Mouse (Mus musculus) forebrain, embryonic 16.5 days (tissue): ENCODE data around the gene Suds3. TPM values are rescaled to one million over a fixed set of nuclear protein-coding genes. Genes with fewer than 3 reads are reported as not detected.

Source experiments
- ATAC-seq: fragments of 200-750 bp; cut with Nextera tagmentation; 2 replicates; pipeline ENCODE4 v1.8.0; 2017; ENCODE audit warnings: mild to moderate bottlenecking, moderate library complexity
- H3K27ac ChIP-seq: fragments of 300-500 bp; sonication (generic); 2 replicates; pipeline ENCODE4 v1.5.1; 2014; ENCODE audit warnings: low read length, control low read depth
- H3K27me3 ChIP-seq: fragments of 300-500 bp; sonication (generic); replicated peaks from 2 replicates; pipeline ENCODE4 v1.6.1; 2014; ENCODE audit warnings: low read length; ENCODE audit not compliant: control insufficient read depth, insufficient read depth
- H3K36me3 ChIP-seq: fragments of 300-500 bp; sonication (generic); 2 replicates; pipeline ENCODE4 v1.6.1; 2014; ENCODE audit not compliant: control insufficient read depth, insufficient read depth
- H3K4me1 ChIP-seq: fragments of 300-500 bp; sonication (generic); replicated peaks from 2 replicates; pipeline ENCODE4 v1.6.1; 2014; ENCODE audit warnings: low read length; ENCODE audit not compliant: control insufficient read depth, insufficient read depth
- H3K4me2 ChIP-seq: fragments of 300-500 bp; sonication (generic); 2 replicates; pipeline ENCODE4 v1.6.1; 2014; ENCODE audit warnings: mild to moderate bottlenecking, low read length, control low read depth
- H3K4me3 ChIP-seq: fragments of 300-500 bp; sonication (generic); replicated peaks from 2 replicates; pipeline ENCODE4 v1.5.1; 2014; ENCODE audit warnings: mild to moderate bottlenecking, low read length, control low read depth
- H3K9ac ChIP-seq: fragments of 300-500 bp; sonication (generic); replicated peaks from 2 replicates; pipeline ENCODE4 v1.6.1; 2014; ENCODE audit warnings: low read depth, low read length, control low read depth
- H3K9me3 ChIP-seq: fragments of 300-500 bp; sonication (generic); 2 replicates; pipeline ENCODE4 v1.6.1; 2016; ENCODE audit warnings: low read length; ENCODE audit not compliant: control insufficient read depth
- WGBS: fragments of 180-500 bp; shearing (Covaris S2); extraction: QIAGEN DNeasy Blood & Tissue Kit; methylation state at CpG from one replicate; pipeline ENCODE4 v1.1.7; 2014; 5-methylcytosine and 5-hydroxymethylcytosine counted together
- polyA plus RNA-seq: library from polyadenylated mRNA; unstranded; fragments of >200 nt; fragmentation: Nextera tagmentation; extraction: Ambion mirVana; gene quantifications from 2 replicates; pipeline ENCODE4 v1.2.1, GENCODE M21; 2015

The Suds3 gene
- polyA plus RNA-seq, 1 experiment from 2014 or later = 83.0 TPM

- no peak for ATAC-seq
- no peak overlapping the region for H3K4me2 ChIP-seq
- no peak overlapping the region for H3K9ac ChIP-seq
- no peaks in the 10 kb centered on the region for H3K9me3 ChIP-seq
- no peak overlapping the region for H3K4me3 ChIP-seq
- no peak overlapping the region for H3K27ac ChIP-seq
- H3K4me1 ChIP-seq = no peaks in the 10 kb centered on the region
- H3K27me3 ChIP-seq = no peaks in the 10 kb centered on the region
- H3K36me3 ChIP-seq = no peaks in the 10 kb centered on the region
Observed at GRCm38 (mm10) chr5:117152944-117153343, 37.0 kb upstream of the Suds3 start.

GRCm38 (mm10) chr5:117150068-117150467 is 34.2 kb upstream of the Suds3 start:
- whole genome bisulfite sequencing = 78% methylated on average over 5 of the region's 5 CpGs
- H3K9me3 ChIP-seq = no peaks in the 10 kb centered on the region
- ATAC-seq = no peak
- no peaks in the 10 kb centered on the region for H3K36me3 ChIP-seq
- H3K27ac ChIP-seq = no peak overlapping the region
- no peak overlapping the region for H3K4me3 ChIP-seq
- H3K4me2 ChIP-seq = no peak overlapping the region
- no peak overlapping the region for H3K9ac ChIP-seq
- H3K27me3 ChIP-seq = no peaks in the 10 kb centered on the region
- H3K4me1 ChIP-seq = no peaks in the 10 kb centered on the region

GRCm38 (mm10) chr5:117149054-117149942 is 33.4 kb upstream of the Suds3 start:
- Histone ChIP-seq H3K36me3 (no peaks in the 10 kb centered on the region), H3K27me3 (no peaks in the 10 kb centered on the region), H3K27ac (no peak overlapping the region), H3K4me3 (no peak overlapping the region), H3K9ac (no peak overlapping the region), H3K9me3 (no peaks in the 10 kb centered on the region), H3K4me1 (no peaks in the 10 kb centered on the region), H3K4me2 (no peak overlapping the region)
- WGBS = 85% methylated on average over 16 of the region's 16 CpGs
- no peak for ATAC-seq

- Histone ChIP-seq H3K4me1 (no peaks in the 10 kb centered on the region), H3K9me3 (no peaks in the 10 kb centered on the region), H3K27me3 (no peaks in the 10 kb centered on the region), H3K4me2 (no peak overlapping the region), H3K9ac (no peak overlapping the region), H3K27ac (no peak overlapping the region), H3K36me3 (no peaks in the 10 kb centered on the region), H3K4me3 (no peak overlapping the region)
- WGBS = 90% methylated on average over 16 of the region's 16 CpGs
- ATAC-seq = no peak
Observed at GRCm38 (mm10) chr5:117147187-117148095, 31.5 kb upstream of the Suds3 start.

GRCm38 (mm10) chr5:117146165-117146564 is 30.3 kb upstream of the Suds3 start:
- Histone ChIP-seq H3K9ac (no peak overlapping the region), H3K4me1 (no peaks in the 10 kb centered on the region), H3K27me3 (no peaks in the 10 kb centered on the region), H3K9me3 (no peaks in the 10 kb centered on the region), H3K4me3 (no peak overlapping the region), H3K36me3 (no peaks in the 10 kb centered on the region), H3K27ac (no peak overlapping the region), H3K4me2 (no peak overlapping the region)
- ATAC-seq = no peak

- Histone ChIP-seq H3K4me1 (no peaks in the 10 kb centered on the region), H3K36me3 (no peaks in the 10 kb centered on the region), H3K27me3 (no peaks in the 10 kb centered on the region), H3K27ac (no peak overlapping the region), H3K4me2 (no peak overlapping the region), H3K4me3 (no peak overlapping the region), H3K9me3 (no peaks in the 10 kb centered on the region), H3K9ac (no peak overlapping the region)
- no peak for ATAC-seq
- WGBS = 70% methylated on average over 9 of the region's 9 CpGs
Observed at GRCm38 (mm10) chr5:117143721-117144135, 27.8 kb upstream of the Suds3 start.

GRCm38 (mm10) chr5:117140374-117140773 is 24.5 kb upstream of the Suds3 start:
- Histone ChIP-seq H3K4me2 (no peak overlapping the region), H3K4me1 (peaks cover 3% of the 10 kb centered on the region; the same call in 1 of the 2 replicates), H3K36me3 (no peaks in the 10 kb centered on the region), H3K27me3 (no peaks in the 10 kb centered on the region), H3K27ac (no peak overlapping the region), H3K9me3 (no peaks in the 10 kb centered on the region), H3K9ac (no peak overlapping the region), H3K4me3 (no peak overlapping the region)
- 74% methylated on average over 7 of the region's 7 CpGs for WGBS
- no peak for ATAC-seq

- 76% methylated on average over 8 of the region's 8 CpGs for WGBS
- no peak overlapping the region for H3K27ac ChIP-seq
Observed at GRCm38 (mm10) chr5:117139822-117140221, 23.9 kb upstream of the Suds3 start.

GRCm38 (mm10) chr5:117138295-117138988 is 22.5 kb upstream of the Suds3 start:
- WGBS = 91% methylated on average over 11 of the region's 11 CpGs
- Histone ChIP-seq H3K27me3 (no peaks in the 10 kb centered on the region), H3K9me3 (no peaks in the 10 kb centered on the region), H3K4me1 (peaks cover 3% of the 10 kb centered on the region; the same call in 1 of the 2 replicates), H3K27ac (no peak overlapping the region), H3K36me3 (no peaks in the 10 kb centered on the region), H3K9ac (no peak overlapping the region), H3K4me2 (no peak overlapping the region), H3K4me3 (no peak overlapping the region)
- ATAC-seq = no peak

More at GRCm38 (mm10) chr5:117139822-117140221, 23.9 kb upstream of the Suds3 start:
- Histone ChIP-seq H3K4me1 (peaks cover 3% of the 10 kb centered on the region; the same call in 1 of the 2 replicates), H3K9me3 (no peaks in the 10 kb centered on the region), H3K27me3 (no peaks in the 10 kb centered on the region), H3K4me2 (no peak overlapping the region), H3K4me3 (no peak overlapping the region), H3K36me3 (no peaks in the 10 kb centered on the region), H3K9ac (no peak overlapping the region)
- no peak for ATAC-seq
